Mouse (Mus musculus) ES-E14 (cell line): ENCODE results near the gene Fez2.

ENCODE experiments used
- CHD2 ChIP-seq: IDR thresholded peaks from 2 replicates; pipeline ENCODE4 v1.6.1; 2014; ENCODE audit warnings: mild to moderate bottlenecking, low read depth, low read length, inconsistent platforms
- HCFC1 ChIP-seq: IDR thresholded peaks from 2 replicates; pipeline ENCODE4 v1.6.1; 2012; ENCODE audit warnings: low read length, inconsistent platforms, borderline replicate concordance; ENCODE audit not compliant: insufficient read depth
- MAFK ChIP-seq: IDR thresholded peaks from 2 replicates; pipeline ENCODE4 v1.6.1; 2014; ENCODE audit warnings: mild to moderate bottlenecking, low read depth, low read length, inconsistent platforms; ENCODE audit not compliant: insufficient read depth
- ZC3H11A ChIP-seq: IDR thresholded peaks from 2 replicates; pipeline ENCODE4 v1.6.1; 2012; ENCODE audit warnings: low read depth, mild to moderate bottlenecking, inconsistent platforms, low read length, borderline replicate concordance
- ZNF384 ChIP-seq: IDR thresholded peaks from 2 replicates; pipeline ENCODE4 v1.6.1; 2012; ENCODE audit warnings: low read depth, low read length, inconsistent platforms

DNA sequence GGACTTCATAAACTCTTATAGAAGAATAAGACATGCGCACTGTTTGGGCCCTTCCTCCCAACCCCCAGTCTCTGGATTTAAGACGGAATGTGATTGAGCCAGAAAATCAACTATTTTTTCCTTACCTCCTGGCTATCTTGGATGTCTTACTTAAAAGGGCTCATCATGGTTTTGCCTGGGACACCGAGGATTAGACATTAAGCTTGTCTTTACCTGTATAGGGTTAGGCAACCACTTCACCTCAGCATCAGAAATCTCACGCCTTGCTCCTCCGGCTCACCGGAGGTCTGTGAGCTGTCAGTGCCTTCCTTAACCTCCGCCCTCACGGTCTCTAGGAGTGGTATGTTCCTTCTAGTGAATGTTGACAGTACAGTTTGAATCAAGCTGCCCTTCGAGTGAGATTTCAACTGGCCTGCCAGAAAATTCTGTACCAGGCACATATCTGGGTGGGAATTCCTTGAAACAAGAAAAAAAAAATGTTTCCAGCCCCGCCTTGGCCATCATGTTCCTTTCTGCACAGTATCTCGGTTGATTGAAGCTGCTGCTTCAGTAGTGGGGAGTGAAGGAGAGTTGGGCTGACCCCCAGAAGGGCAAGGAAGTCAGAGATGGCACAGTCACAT lies 96.6 kb downstream of the Fez2 start:
- TF ChIP-seq ZNF384 (no peak), ZC3H11A (no peak), MAFK (no peak), CHD2 (no peak), HCFC1 (no peak)
